Mouse (Mus musculus) midbrain, postnatal 0 days (tissue): ENCODE measurements at regions not wholly inside any gene's neighbourhood (a gene's known extent, or its start where the extent isn't known, plus 50 kb on each side); places are given as distances from the start of the nearest gene placed in this dataset.
A peak's percentile ranks its signal among the peaks of the same experiment; 100 is the strongest.

ENCODE experiments used
- ATAC-seq: fragments of 200-750 bp; cut with Nextera tagmentation; 2 replicates; pipeline ENCODE4 v1.8.0; 2017; ENCODE audit warnings: moderate number of reproducible peaks, mild to moderate bottlenecking, moderate TSS enrichment, moderate library complexity; ENCODE audit not compliant: low FRiP score
- DNase-seq: peaks from one replicate; pipeline ENCODE4 v3.0.0-alpha.2; 2015; ENCODE audit warnings: low spot score
- H3K27ac ChIP-seq: fragments of 300-500 bp; sonication (generic); 2 replicates; pipeline ENCODE4 v1.5.1; 2014; ENCODE audit warnings: low read depth, mild to moderate bottlenecking, low read length, mixed read lengths
- H3K27me3 ChIP-seq: fragments of 300-500 bp; sonication (generic); 2 replicates; pipeline ENCODE4 v1.6.1; 2014; ENCODE audit warnings: low read length, control low read depth, mixed read lengths; ENCODE audit not compliant: insufficient read depth
- H3K36me3 ChIP-seq: fragments of 300-500 bp; sonication (generic); 2 replicates; pipeline ENCODE4 v1.6.1; 2014; ENCODE audit warnings: low read length, control low read depth, mixed read lengths; ENCODE audit not compliant: insufficient read depth
- H3K4me1 ChIP-seq: fragments of 300-500 bp; sonication (generic); 2 replicates; pipeline ENCODE4 v1.6.1; 2014; ENCODE audit warnings: mild to moderate bottlenecking, control low read depth, antibody characterized with exemption, low read length, mixed read lengths; ENCODE audit not compliant: insufficient read depth
- H3K4me2 ChIP-seq: fragments of 300-500 bp; sonication (generic); 2 replicates; pipeline ENCODE4 v1.6.1; 2014; ENCODE audit warnings: low read depth, mild to moderate bottlenecking, low read length, mixed read lengths; ENCODE audit not compliant: poor library complexity, severe bottlenecking
- H3K4me3 ChIP-seq: fragments of 300-500 bp; sonication (generic); 2 replicates; pipeline ENCODE4 v1.5.1; 2014; ENCODE audit warnings: low read depth, mild to moderate bottlenecking, low read length, moderate library complexity
- H3K9ac ChIP-seq: fragments of 300-500 bp; sonication (generic); replicated peaks from 2 replicates; pipeline ENCODE4 v1.6.1; 2014; ENCODE audit warnings: mild to moderate bottlenecking, low read length, moderate library complexity, mixed read lengths; ENCODE audit not compliant: poor library complexity, severe bottlenecking
- H3K9me3 ChIP-seq: fragments of 300-500 bp; sonication (generic); 2 replicates; pipeline ENCODE4 v1.6.1; 2016; ENCODE audit warnings: low read length, control low read depth
- CTCF ChIP-seq: IDR thresholded peaks from 2 replicates; pipeline ENCODE4 v1.5.1; 2016; ENCODE audit warnings: antibody characterized with exemption, mild to moderate bottlenecking
- WGBS: fragments of 180-500 bp; shearing (Covaris S2); extraction: QIAGEN DNeasy Blood & Tissue Kit; methylation state at CpG from one replicate; pipeline ENCODE4 v1.1.7; 2014; 5-methylcytosine and 5-hydroxymethylcytosine counted together

DNA sequence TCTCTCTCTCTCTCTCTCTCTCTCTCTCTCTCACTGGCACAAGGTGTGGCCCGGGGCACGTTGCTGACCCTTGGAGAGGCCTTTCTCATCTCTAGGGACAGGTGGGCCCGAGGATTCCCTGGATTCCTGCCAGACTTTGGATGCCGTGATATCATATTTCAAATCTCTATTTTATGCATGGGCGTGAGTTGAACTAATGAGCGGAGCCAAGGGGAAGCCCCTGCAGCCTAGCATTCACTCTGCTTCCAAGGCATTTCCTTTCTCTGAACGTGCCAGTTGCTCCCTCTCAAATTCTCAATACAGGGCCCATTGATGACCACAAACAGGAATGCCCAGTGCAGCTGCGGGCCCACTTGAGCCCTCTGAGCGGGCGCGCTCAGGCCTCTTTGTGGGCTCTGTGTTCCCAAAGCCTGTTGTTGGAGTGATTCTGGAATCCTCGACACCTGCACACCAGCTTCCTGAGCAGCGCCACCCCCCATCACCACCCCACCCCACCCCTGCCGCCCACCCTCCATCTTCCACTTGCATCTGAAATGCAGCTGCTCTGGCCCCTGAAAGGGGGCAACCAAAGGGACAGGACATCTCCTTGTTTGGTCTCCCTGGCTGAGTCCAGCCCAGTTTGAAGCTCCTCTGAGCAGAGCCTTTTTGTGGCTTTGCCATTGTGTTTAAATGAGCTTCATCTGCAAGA lies 175.0 kb upstream of the Lpp start:
- no peak overlapping the region for H3K4me2 ChIP-seq
- H3K9me3 ChIP-seq: no peaks in the 10 kb centered on the region
- peak; percentile 56 for ATAC-seq
- no peak overlapping the region for H3K4me3 ChIP-seq
- no peaks in the 10 kb centered on the region for H3K36me3 ChIP-seq
- no peaks in the 10 kb centered on the region for H3K4me1 ChIP-seq
- no peak overlapping the region for H3K27ac ChIP-seq
- TF ChIP-seq CTCF: no peak
- no peak overlapping the region for H3K9ac ChIP-seq
- no peaks in the 10 kb centered on the region for H3K27me3 ChIP-seq
- DNase-seq: peak; percentile 60
- WGBS: 48% methylated on average over 14 of the region's 14 CpGs

DNA sequence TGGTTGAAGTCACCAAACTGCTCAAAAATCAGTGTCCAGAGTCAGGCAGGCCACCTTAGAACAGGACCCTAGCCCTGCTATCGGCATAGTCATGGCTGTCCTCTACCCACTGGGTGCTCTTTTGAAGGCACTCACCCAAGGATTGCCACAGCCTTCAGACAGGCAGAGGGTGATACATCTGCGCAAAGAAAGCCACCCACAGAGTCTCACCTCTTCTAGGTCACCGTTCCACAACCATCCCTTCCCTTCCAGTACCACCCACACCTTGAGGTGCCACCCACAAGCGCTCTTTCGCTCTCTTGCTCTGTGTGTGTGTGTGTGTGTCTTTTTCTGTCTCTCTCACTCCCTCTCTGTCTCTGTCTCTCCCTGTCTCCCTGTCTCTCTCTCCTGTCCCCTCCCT lies 176.5 kb upstream of the Lpp start:
- ATAC-seq: no peak

DNA sequence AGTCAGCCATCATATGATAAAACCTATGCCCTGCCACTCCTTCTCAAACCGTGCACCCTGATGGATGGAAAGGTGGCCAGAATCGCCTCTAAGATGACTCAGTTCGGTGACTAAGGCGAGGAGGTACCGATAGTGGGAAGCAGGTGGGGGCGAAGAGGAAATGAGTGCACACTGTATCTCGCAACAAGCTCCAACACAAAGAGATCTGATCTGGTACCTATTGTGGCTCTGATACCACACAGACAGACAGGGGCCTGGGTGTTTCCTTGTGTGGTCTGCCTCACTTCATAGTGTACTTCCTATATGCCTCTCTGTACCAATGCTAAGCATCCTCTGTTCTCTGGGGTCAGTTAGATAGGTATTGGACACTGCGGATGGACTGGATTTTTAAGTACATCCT lies 178.0 kb upstream of the Lpp start:
- H3K9ac ChIP-seq: no peak overlapping the region
- no peak overlapping the region for H3K4me3 ChIP-seq
- no peaks in the 10 kb centered on the region for H3K36me3 ChIP-seq
- no peak for TF ChIP-seq CTCF
- H3K27me3 ChIP-seq: no peaks in the 10 kb centered on the region
- no peaks in the 10 kb centered on the region for H3K4me1 ChIP-seq
- DNase-seq: no peak
- H3K4me2 ChIP-seq: no peak overlapping the region
- H3K9me3 ChIP-seq: no peaks in the 10 kb centered on the region
- 98% methylated on average over 8 of the region's 8 CpGs for WGBS
- H3K27ac ChIP-seq: no peak overlapping the region
- no peak for ATAC-seq

More for the DNA sequence above, 176.5 kb upstream of the Lpp start:
- Histone ChIP-seq H3K27me3 (no peaks in the 10 kb centered on the region), H3K9me3 (no peaks in the 10 kb centered on the region), H3K27ac (no peak overlapping the region), H3K9ac (no peak overlapping the region), H3K4me2 (no peak overlapping the region), H3K36me3 (no peaks in the 10 kb centered on the region), H3K4me1 (no peaks in the 10 kb centered on the region), H3K4me3 (no peak overlapping the region)
- TF ChIP-seq CTCF: no peak
- DNase-seq: no peak
- WGBS: 94% methylated on average over 5 of the region's 5 CpGs

GRCm38 (mm10) chr16:24213577-24213976 lies 179.7 kb upstream of the Lpp start:
- Histone ChIP-seq H3K4me3 (no peak overlapping the region), H3K36me3 (no peaks in the 10 kb centered on the region), H3K4me1 (no peaks in the 10 kb centered on the region), H3K27ac (no peak overlapping the region), H3K9me3 (no peaks in the 10 kb centered on the region), H3K9ac (no peak overlapping the region), H3K4me2 (no peak overlapping the region), H3K27me3 (no peaks in the 10 kb centered on the region)
- 95% methylated on average over 3 of the region's 3 CpGs for WGBS
- no peak for DNase-seq
- ATAC-seq: no peak
- peak; percentile 27; the same call in 1 of the 2 replicates for TF ChIP-seq CTCF

DNA sequence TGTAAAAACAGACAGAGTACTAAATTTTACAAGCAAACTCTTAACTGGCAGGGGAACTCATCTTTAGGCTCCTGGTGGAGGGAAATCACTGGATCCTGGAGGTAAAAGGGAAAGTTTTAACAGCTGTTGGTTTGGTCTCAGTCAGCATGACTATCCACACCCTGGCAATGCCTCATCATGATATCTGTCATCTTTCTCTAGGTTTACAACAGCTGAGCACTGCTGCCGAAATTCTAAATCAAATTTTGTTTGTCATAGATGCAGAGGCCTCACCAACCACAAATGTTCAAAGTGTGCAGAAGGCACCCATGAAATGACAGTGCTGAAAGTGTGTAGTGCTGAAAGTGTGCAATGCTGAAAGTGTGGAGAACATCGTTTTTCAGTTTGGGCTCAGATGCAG lies 180.6 kb upstream of the Lpp start:
- H3K4me2 ChIP-seq: no peak overlapping the region
- ATAC-seq (no peak), DNase-seq (no peak)
- H3K4me3 ChIP-seq: no peak overlapping the region
- TF ChIP-seq CTCF: no peak
- no peak overlapping the region for H3K27ac ChIP-seq
- H3K4me1 ChIP-seq: no peaks in the 10 kb centered on the region
- H3K9ac ChIP-seq: no peak overlapping the region
- WGBS: 87% methylated on average over 2 of the region's 2 CpGs
- H3K27me3 ChIP-seq: no peaks in the 10 kb centered on the region
- H3K36me3 ChIP-seq: no peaks in the 10 kb centered on the region
- no peaks in the 10 kb centered on the region for H3K9me3 ChIP-seq

DNA sequence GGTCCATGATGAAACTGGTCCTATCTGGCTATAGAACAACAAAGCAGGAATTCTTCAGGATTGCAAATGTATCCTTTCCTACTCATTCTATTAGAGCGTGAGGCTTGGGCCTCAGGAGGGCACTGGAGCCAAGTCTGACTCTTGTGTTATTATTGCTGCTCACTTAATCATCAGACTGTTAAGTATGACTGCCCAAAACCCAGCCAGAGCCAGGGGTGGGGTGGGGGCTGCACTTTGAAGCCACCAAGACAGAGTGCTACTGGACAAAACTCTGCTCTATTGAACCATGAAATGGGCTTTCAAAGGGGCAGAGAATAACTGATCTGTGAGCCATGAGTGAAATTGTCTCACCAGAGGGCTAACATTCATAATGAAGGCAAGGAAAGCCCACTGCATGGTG lies 181.7 kb upstream of the Lpp start:
- H3K36me3 ChIP-seq: no peaks in the 10 kb centered on the region
- H3K9ac ChIP-seq: no peak overlapping the region
- no peak overlapping the region for H3K4me3 ChIP-seq
- H3K9me3 ChIP-seq: no peaks in the 10 kb centered on the region
- no peak for TF ChIP-seq CTCF
- no peaks in the 10 kb centered on the region for H3K4me1 ChIP-seq
- H3K4me2 ChIP-seq: no peak overlapping the region
- no peaks in the 10 kb centered on the region for H3K27me3 ChIP-seq
- 89% methylated on average over 1 of the region's 1 CpGs for WGBS
- ATAC-seq (no peak), DNase-seq (no peak)
- H3K27ac ChIP-seq: no peak overlapping the region
